Mouse (Mus musculus) monocyte, adult 2 months (primary cell): ENCODE data around the gene 1520401A03Rik.
"Not testable (repeated sequence)": the region's sequence is repeated elsewhere in the genome, so short reads cannot be mapped to it uniquely, and the experiment has no call there.

ENCODE experiments used
- DNase-seq, 2 experiments: peaks; one replicate each; pipeline ENCODE4 v3.0.0; 2022; ENCODE audit warnings: low spot score in 2 of 2, low read depth in 1 of 2

The 1520401A03Rik gene

GRCm38 (mm10) chr17:23722376-23723125, at the start of gene 1520401A03Rik:
Gene 1520401A03Rik, minus strand, starts transcription at chr17:23722783.
- no peak for DNase-seq

GRCm38 (mm10) chr17:23772219-23772556, 49.6 kb upstream of the 1520401A03Rik start:
- not testable (repeated sequence) for DNase-seq

DNA sequence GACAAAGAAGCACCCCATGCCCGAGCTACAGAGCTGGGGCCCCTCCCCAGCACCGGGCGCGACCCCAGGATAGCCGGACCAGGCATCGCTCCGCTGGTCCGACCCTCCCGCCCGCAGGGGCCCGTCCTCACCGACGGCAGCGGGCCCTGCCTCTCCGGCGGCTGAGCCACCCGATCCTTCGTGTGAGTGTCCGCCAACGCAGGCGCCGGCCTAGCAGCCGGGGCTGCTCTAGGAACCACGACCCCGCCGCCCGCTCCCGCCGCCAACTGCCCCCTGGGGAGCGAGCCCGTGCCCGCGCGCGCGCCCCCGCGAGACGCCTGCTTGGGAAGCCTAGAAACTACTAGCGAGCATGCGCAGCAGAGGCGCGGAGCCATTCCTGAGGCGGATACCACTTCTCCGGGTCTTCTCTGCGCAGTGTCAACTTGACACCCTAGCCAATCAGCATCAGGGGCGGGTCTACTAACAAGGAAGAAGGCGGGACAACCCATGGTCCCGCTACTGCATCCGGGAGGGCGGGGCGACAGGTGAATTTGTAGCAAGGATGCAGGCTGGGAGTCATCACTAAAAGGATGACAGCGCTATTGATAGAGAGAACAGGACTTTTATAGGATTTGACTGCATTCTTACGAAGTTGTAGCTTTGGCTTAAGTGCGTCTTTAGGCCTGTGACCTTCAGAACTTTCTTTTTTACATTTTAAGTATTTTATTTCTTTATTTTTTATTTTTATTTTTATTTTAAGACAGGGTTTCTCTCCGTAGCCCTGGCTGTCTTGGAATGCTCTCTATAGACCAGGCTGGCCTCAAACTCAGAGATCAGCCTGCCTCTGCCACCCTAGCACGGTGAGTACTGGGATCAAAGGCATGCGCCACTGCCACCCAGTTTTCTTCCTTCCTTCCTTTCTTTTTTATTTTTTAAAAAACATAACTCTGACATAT, 49.0 kb upstream of the 1520401A03Rik start, which contains the start of gene Flywch1:
Gene Flywch1 (minus strand): TSS at position 319 of the 935 bp plus-strand sequence.
- peak; percentile 84 to 86 for DNase-seq

DNA sequence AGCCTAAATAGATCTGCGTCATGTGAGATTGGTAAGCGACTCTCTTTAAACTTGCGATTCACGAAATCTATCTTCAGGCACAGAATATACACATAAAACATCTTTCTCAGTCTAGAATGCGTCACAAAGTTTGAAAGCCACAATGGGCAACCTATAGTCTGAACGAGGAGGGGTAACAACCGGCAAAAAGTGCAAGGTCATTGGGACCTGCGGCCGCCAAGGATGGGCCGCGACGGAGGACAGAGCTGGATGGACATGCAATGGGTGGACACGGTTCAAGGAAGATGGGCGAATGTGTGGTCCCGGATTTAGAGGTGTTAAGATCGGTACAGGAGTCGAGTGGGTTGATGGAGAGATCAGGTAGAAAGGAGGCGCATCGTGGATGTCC, 48.3 kb upstream of the 1520401A03Rik start:
- no peak for DNase-seq

- no peak for DNase-seq
These were observed 47.9 kb upstream of the 1520401A03Rik start for GRCm38 (mm10) chr17:23770493-23770892.

GRCm38 (mm10) chr17:23762976-23763375, 40.4 kb upstream of the 1520401A03Rik start:
- no peak for DNase-seq

DNA sequence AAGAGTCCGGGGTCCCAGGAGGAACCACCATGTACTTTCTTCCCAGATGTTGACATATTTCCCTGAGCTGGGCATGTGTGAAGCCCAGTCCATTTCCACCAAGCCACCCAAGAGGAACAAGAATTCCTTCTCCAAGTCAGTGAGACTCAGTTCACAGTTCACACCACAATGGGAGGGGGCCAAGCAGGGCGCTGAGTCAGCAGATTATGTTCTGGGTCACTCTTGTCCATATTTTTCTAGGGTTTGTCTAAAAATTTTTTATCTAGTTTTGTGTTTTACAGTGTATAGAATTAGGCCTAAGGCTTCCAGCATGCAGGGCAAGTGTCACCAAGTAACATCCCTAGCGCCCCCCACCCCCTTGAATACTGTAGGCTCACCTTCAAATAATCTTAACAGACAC, 38.6 kb upstream of the 1520401A03Rik start:
- DNase-seq = no peak

DNA sequence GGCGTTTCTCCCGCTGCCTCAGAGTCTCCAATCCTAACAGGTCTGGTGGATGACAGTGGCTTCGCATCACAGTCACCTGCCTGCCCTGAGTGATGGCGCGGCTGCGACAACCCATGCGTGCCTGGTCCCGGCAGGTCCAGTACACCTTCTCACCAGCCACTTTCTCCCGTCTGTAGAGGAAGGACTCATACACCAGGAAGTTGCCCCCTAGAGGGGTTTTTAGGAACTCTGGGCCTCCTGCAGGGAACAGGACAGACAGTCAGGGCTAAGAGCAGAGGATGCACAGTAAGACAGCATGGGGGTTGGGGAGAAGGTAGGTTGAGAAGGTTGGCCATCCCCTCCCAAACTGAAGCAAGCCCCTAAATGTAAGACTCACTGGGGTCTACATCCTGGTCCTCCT, 37.6 kb upstream of the 1520401A03Rik start:
- DNase-seq = no peak

DNA sequence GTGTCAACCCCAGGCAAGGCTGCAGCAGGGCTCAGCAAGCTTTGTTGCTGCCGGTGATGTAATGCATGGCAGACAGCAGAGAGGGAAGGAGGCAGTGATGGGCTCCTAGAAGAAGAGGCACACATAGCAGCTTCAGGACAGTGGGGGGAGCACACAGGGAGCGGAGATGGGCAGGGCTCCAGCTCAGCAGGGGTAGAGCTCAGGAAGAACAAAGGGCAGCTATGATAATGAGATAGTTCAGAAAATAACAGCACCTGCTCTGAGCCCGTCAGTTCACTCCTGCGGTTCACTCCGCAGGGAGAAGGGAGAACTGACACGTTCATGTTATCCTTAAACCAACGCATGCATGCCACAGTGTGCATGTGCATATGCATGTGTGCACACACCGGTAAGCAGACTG, 36.2 kb upstream of the 1520401A03Rik start:
- no peak for DNase-seq

GRCm38 (mm10) chr17:23757581-23757980, 35.0 kb upstream of the 1520401A03Rik start:
- DNase-seq = no peak

DNA sequence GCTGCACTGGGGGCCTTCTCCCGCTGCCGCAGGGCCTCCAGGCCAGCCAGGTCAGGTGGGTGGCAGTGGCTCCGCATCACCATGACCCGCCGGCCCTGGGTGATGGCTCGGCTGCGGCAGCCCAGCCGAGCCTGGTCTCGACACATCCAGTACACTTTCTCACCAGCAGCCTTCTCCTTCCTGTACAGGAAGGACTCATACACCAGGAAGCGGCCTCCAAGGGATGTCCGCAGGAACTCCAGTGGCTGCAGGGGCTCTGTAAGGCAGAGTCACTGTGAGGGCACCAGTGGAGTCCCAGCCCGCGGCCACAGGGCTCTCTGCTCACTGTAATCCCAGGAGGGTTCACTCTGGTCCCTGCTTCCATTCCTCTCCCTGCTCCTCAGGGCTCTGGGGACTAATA, 33.1 kb upstream of the 1520401A03Rik start:
- DNase-seq = no peak

- DNase-seq = no peak
These were observed 27.0 kb upstream of the 1520401A03Rik start for GRCm38 (mm10) chr17:23749400-23750191.

- peak; percentile 42 to 59 for DNase-seq
These were observed 26.2 kb upstream of the 1520401A03Rik start for GRCm38 (mm10) chr17:23748631-23749391.

DNA sequence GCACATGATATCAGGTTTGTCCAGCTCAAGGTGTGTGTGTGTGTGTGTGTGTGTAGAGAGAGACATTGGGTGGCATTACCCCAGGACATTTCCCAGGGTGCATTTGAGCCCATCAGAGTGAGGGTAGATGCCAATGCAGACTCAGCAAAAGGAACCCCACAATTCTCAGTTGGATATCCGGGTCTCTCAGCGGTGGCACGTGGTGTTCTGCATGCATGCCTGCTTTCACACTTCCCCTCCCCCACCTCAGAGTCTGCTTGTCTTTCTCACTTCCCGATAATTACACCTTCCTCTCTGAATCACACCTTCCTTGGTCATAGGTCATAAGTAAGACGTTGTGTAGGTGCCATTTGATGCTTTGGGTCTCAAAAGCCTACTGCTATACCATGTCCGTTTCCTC, 25.4 kb upstream of the 1520401A03Rik start:
- no peak for DNase-seq

GRCm38 (mm10) chr17:23747471-23747870, 24.9 kb upstream of the 1520401A03Rik start:
- no peak for DNase-seq

- no peak for DNase-seq
These were observed 24.2 kb upstream of the 1520401A03Rik start for GRCm38 (mm10) chr17:23746767-23747166.

DNA sequence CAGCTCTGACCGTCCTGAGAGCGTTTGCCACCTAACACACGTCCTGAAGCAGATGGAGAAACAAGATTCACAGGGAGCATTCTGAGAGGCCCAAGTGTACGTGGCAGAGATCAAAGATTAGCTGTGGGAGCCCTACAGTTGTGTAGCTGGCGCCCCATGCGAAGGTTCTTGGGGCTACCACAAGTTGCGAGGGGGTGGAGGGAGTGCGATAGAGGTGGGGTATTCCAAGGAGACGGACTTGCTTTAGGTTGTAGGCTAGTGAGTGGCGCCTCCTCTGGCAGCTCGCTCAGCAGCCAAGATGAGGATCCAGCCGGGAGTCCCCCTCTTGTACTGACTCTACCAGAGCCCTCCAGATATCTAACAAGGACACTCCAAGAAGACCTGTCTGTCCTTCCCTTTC, 23.7 kb upstream of the 1520401A03Rik start:
- no peak for DNase-seq

- no peak for DNase-seq
These were observed 23.0 kb upstream of the 1520401A03Rik start, which contains the start of gene Kremen2 for GRCm38 (mm10) chr17:23745301-23746251. Gene Kremen2, minus strand, starts transcription at chr17:23745833.

DNA sequence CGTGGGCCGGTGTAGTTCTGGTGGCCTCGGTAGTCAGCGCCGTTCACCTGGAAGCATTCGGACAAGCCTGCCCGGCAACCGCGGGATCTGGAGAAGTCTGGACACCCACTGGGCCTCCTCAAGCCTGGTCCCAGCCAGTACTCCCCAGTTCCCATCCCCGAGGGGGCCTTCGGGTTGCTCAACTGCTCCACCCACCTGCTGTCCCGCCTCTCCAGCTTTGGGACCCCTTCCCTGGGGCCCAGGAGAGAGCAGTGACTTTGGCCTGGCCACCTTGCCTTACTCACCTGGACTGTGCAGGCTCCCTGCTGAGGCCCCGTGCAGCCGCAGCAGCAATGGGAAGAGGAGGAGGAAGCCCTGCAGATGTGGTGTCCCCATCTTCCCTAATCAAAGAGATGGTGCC, 22.1 kb upstream of the 1520401A03Rik start:
- no peak for DNase-seq
